Mouse (Mus musculus): ENCODE data around the gene Slc22a6.

The Slc22a6 gene

DNA sequence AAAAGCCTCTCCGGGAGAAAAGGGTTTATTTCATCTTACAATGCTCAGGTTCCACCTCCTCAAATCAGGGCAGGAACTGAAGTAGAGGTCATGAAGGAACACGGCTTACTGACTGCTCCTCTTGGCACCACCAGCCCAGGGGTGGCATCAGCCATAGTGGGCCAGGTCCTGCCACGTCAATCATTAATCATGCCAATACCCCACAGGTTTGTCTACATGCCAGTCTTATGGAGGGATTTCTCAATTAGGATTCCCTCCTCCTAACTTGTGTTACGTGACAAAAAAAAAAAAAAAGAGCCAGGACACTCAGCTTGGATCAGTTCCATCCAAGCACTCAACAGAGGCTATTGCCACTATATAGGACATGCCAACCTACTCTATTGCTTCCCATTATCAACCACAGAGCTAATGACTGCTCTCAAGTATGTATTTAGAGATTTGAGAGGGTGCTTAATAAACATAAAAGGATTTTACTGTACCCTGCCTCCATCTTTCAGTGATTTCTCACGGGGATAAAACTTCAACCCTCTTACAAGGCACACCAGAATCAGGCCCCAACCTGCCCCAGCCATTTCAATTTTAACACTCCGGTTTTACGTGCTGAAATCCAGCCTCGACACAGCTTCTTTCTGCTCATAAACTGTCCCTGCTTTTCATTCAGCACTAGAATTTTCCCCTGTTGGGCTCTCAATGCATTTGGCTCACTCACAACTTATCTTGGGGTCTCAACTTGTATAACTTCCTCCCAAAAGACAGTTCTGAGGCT is 6.3 kb upstream of the Slc22a6 start:
- no peak for DNase-seq (ENCODE audit: low read depth, low spot score)

- DNase-seq (ENCODE audit: low read depth, low spot score) = no peak
Measured at GRCm38 (mm10) chr19:8613111-8613510, 4.7 kb upstream of the Slc22a6 start.

DNA sequence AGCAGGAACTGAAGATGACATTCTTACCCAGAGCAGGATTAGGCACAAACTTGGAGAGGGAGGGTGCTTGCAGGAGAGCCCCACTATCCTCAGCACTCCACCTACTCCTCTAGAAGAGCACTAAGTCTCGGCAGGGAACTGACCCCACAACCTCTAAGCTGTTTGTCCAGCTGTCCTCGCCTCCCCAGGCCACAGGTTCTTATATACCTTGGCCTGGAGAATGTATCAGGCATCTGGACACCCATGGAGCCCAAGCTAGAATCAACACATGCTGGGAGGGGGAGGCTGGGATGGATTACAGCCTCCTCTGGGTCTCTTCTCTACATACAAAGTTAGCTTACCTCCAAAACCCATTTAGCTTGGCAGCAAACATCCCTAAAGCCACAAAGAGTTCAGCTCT is 3.5 kb upstream of the Slc22a6 start:
- no peak for DNase-seq (ENCODE audit: low read depth, low spot score)

- no peak for DNase-seq (ENCODE audit: low read depth, low spot score)
Measured at GRCm38 (mm10) chr19:8616314-8616713, 1.5 kb upstream of the Slc22a6 start.

DNA sequence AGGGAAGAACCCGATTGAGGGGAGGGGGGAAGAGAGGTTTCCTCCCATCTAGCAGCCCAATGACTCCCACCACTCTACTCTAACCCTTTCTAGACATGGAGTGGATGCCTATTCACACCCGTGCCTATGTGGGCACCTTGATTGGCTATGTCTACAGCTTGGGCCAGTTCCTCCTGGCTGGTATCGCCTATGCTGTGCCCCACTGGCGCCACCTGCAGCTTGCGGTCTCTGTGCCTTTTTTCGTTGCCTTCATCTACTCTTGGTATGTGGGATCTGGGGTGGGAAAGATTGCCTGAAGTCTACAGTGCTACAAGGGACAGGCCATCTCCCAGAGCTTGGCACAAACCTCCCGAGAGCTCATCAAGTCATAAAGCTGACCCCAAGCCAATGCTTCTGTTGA is 3.3 kb downstream of the Slc22a6 start:
- no peak for DNase-seq (ENCODE audit: low read depth, low spot score)

DNA sequence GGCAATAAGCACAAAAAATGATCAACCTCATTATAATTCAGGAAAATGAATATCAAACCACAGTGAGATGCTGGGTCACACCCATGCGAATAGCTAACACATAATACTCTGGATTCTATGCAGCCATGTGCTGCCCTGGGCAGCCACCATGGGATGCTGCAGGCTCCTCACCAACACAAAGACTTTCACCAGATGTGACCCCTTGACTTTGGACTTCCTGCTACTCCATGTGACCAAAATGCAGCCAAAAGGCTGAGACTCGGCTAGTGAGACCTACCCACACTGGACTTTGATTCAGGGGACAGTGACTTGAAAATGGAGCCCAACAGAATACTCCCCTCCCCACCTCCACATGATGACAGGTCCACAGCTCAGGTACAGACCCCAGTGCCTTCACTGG is 12.4 kb downstream of the Slc22a6 start:
- DNase-seq (ENCODE audit: low read depth, low spot score) = no peak

DNA sequence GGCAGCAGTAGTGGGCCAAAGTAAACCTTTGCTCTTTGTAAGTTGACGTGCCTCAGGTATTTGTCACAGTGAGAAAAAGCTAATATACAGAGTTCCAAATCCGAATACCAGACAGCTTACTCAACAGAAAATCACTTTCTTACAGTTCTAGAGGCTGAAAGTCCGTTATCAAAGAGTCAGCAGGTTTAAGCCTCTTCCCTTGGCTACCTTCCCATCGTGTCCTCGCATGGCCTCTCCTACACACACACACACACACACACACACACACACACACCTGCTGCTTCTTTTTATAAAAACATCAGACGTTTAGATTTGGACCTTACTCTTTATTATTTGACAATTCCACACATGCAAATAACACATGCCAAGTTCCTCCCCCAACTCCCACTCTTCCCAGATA is 13.0 kb downstream of the Slc22a6 start:
- no peak for DNase-seq (ENCODE audit: low read depth, low spot score)

DNA sequence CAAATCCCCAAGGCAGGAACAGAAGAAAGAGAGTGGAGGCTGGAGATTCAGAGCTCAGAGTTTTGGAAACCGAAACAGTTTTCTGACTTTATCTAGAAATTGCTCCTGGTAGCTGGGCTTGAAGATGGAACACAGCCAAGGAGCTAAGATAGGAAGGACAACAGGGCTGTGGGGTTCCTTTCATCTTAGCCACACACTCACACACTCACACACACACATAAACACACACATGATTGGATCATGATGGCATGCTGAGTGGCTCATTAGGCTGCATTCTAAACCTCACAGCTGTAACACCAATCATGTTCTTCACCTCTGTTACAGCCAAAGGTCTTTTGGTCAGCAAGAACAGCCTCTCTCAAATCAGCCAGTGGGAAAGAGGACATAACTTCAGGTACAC is 14.2 kb downstream of the Slc22a6 start:
- no peak for DNase-seq (ENCODE audit: low read depth, low spot score)

DNA sequence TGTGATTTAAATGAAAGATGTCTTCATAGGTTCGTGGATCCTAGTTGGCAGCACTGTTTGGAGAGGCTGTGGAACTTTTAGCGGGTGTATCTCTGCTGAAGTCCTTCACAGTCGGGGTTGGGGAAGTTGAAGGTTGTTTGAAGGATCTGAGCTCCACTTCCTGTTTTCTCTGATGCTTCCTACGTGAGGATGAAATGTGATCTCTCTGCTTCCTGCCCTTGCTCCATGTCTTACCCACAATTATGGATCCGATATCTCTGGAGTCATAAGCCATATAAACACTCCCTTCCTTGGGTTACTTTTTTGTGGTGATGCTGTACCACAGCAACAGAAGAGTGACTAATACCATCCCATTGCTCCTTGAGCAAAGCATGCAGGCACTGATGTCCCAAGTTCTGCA is 24.2 kb downstream of the Slc22a6 start:
- DNase-seq (ENCODE audit: low read depth, low spot score) = no peak

DNA sequence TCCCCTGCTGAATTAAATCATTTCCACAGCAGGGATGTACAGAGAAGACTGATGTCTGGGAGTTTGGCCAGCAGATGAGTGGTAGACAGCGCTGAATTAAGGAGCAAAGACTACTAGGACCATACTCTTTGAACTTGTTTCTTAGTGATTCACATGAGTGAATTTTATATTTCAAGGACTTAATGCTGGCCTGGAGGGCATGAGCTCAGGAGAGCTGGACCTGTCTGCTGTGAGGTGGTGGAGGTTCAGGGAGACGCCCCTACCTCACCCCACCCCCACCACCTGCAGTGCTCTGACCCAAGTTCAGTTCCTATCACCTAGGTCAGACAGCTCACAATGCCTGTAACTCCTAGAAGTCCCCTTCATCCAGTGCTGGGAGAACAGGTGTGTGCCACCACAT is 28.6 kb downstream of the Slc22a6 start:
- DNase-seq (ENCODE audit: low read depth, low spot score) = no peak

DNA sequence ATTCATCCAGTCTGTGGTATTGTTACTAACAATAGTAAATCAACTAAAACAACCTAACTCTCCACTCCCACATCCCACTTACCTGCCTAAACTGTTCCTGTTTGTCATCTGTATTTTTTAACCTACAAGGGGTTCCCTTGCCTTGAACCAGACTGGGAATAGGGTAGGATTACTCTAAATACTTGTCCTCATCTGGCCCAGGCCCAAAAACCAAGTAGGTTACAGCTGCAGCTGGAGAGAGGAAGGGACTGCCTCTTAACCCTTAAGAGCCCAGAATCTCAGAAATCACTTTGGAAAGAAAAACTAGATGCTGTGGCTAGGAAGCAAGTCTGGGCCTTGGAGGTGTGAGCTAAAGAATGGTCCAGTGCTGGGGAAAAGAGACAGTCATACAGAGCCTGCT is 38.0 kb downstream of the Slc22a6 start:
- no peak for DNase-seq (ENCODE audit: low read depth, low spot score)

DNA sequence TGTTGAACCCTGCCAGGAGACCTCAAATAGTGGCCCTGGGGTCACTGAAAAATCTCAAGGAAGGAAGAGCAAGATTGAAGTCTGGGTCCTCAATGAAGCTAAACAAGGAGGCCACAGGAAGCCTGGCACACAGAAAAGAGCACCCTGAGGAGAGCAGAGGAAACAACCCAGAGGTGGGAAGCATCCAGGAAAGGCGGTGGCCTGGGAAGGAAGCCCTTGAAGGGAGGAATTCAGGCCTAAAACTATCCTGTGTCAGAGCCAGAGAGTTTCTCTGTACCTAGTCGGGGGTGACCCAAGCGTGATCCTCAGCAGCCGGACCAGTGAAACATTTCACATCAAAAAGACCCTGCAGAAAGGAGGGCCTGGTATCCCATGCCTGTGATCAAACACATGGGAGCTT is 38.5 kb downstream of the Slc22a6 start:
- no peak for DNase-seq (ENCODE audit: low read depth, low spot score)

- peak; percentile 23 for DNase-seq (ENCODE audit: low read depth, low spot score)
Measured at GRCm38 (mm10) chr19:8661821-8662307, 44.0 kb downstream of the Slc22a6 start.

DNA sequence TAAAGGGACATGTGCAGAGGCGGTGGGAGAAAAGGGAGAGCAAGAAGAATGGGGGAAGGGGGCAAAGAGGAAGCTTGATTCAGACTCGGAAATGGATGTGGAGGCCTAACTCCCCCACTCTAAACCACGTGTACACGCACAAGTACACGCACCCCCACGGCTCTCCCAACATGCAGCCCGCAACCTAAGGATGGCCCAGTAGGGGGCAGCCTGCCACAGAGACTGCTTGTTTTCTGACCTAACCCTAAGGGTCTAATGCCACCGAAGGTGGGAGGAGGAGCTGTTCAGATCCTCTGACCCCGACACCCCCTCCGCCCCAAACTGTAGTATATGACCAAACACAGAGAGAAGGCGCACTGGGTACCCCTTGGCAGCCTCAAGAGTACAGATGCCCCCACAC is 44.5 kb downstream of the Slc22a6 start:
- DNase-seq (ENCODE audit: low read depth, low spot score) = peak; percentile 41

GRCm38 (mm10) chr19:8663360-8663839 is 45.6 kb downstream of the Slc22a6 start, which contains the start of gene Chrm1:
TSS of gene Chrm1 (plus strand) at chr19:8663789.
- no peak for DNase-seq (ENCODE audit: low read depth, low spot score)

DNA sequence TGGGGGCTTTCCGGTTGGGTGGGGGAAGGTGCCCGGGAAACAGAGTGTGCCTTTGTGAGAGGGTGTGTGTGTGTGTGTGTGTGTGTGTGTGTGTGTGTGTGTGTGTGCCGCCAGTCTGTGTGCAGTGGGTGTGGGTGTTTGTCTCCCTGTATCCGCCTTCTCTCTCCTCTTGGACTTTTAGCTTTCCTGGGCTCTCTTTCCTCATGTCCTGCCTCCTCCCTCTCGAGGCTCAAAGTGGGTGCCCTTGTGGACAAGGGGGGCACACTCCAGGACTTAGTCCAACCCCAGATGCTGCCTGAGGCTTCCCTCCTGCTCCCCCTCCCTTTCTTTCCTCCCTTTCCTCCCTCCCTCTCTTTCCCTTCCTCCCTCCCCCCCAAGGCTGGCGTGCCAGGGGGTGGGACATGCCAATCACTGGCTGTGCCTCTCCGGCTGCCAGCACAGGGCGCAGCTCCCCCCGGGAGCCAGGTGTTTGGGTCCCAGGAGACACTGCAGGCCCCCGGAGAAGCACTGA is 46.1 kb downstream of the Slc22a6 start:
- DNase-seq (ENCODE audit: low read depth, low spot score) = no peak

GRCm38 (mm10) chr19:8664859-8665258 is 47.0 kb downstream of the Slc22a6 start:
- DNase-seq (ENCODE audit: low read depth, low spot score) = no peak

GRCm38 (mm10) chr19:8665746-8666145 is 47.9 kb downstream of the Slc22a6 start:
- DNase-seq (ENCODE audit: low read depth, low spot score) = no peak

GRCm38 (mm10) chr19:8672859-8673258 is 55.0 kb downstream of the Slc22a6 start:
- no peak for DNase-seq (ENCODE audit: low read depth, low spot score)

DNA sequence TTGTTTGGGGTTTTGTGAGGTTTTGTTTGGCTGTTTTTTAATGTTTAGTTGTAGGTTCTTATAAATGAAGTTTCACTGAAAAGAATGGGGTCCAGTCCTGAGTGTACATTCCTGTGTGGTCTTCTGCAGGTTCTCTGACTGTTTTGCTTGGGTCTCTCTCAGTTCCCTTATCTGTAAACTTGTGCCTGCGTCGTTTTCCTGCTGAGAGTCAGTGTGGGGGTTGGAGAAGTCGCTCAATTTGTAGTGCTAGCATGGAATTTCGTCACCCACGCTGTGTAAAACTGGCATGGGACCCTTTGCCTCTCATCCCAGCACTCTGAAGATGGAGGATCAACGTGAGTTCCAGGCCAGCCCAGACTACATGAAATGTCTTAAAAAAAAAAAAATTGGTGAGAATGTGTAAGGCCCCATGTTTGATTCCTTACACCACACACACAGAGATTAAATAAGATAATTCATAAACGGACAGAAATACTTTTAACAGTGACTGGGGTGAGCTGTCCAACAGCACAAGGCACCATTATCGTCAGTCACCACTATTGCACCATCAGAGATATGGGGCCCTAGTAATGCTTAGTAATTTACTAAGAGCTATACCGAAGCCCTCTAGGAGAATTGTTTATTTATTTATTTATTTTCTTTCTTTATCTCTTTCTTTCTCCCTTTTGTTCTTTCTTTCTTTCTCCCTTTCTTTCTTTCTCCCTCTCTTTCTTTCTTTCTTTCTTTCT is 55.7 kb downstream of the Slc22a6 start:
- no peak for DNase-seq (ENCODE audit: low read depth, low spot score)
